19 mouse cellular contexts compared by ENCODE assay signal in genomic region chr13:114405100-114405715, GRCm38 (mm10). TPM values are rescaled to one million over a fixed set of nuclear protein-coding genes. Genes with fewer than 3 reads are reported as not detected.
DNase-seq lines count a peak whose midpoint lies in the region; ATAC-seq and TF ChIP-seq lines count a peak whose summit lies in the region.
"Had no signal": no experiment of that assay in that cellular context is flagged by ENCODE, and none has a peak within 500 bp of the region (broad histone marks: within the 10 kb centered on the region; RNA-seq: fewer than 3 reads in every experiment).

No protein-coding gene starts in this region.

- TF ChIP-seq CTCF in lung, postnatal 0 days (IDR thresholded peaks at IDR 0.05): no peak

- H3K27ac ChIP-seq in lung, postnatal 0 days (ENCODE audit: low read length): no peak overlapping the region
- H3K27ac ChIP-seq: limb, embryonic 10.5 days; liver, embryonic 14.5 days had no signal

- H3K9me3 ChIP-seq in lung, postnatal 0 days (ENCODE audit: low read length): no peaks in the 10 kb centered on the region
- H3K9me3 ChIP-seq: limb, embryonic 10.5 days had no signal

- no peak overlapping the region for H3K4me3 ChIP-seq in lung, postnatal 0 days (ENCODE audit: low read depth, low read length)
- H3K4me3 ChIP-seq: limb, embryonic 10.5 days had no signal

- H3K4me2 ChIP-seq in lung, postnatal 0 days (replicated peaks; ENCODE audit: low read depth, low read length): no peak overlapping the region

- H3K9ac ChIP-seq in lung, postnatal 0 days (replicated peaks; ENCODE audit: low read depth): no peak overlapping the region
- H3K9ac ChIP-seq: forebrain, postnatal 0 days; liver, embryonic 14.5 days had no signal

- peak; percentile 24 for DNase-seq in adrenal gland, postnatal 14 days
- no peak for DNase-seq in adrenal gland, postnatal 25 days
- peak; percentile 6 for DNase-seq in lung, postnatal 10 days
- no peak for DNase-seq in lung, postnatal 0 days (ENCODE audit: low spot score)
- peak; percentile 10 for DNase-seq in gastrocnemius, postnatal 14 days
- DNase-seq in skeletal muscle tissue, adult 2 months (ENCODE audit: low read depth, low spot score): peak; percentile 64
- no peak for DNase-seq in right cerebral cortex, postnatal 4 days
- DNase-seq in frontal cortex, postnatal 10 days (ENCODE audit: low spot score in 2 of 2): no peak
- DNase-seq: B cell, adult 2 months; cerebellum, postnatal 10 days; forebrain, postnatal 0 days; kidney, adult 9 months; layer of hippocampus, postnatal 36 days; right cerebral cortex, adult 18-20 months; thymus, postnatal 25 days had no signal

- no peak for ATAC-seq in lung, postnatal 0 days
- ATAC-seq: forebrain, postnatal 0 days; inflammation-experienced regulatory T-cells, adult 6 months had no signal

- TF ChIP-seq EP300 in lung, postnatal 0 days (IDR thresholded peaks at IDR 0.05): no peak

- H3K4me1 ChIP-seq in lung, postnatal 0 days (ENCODE audit: insufficient read depth, low read depth, low read length): no peaks in the 10 kb centered on the region
- H3K4me1 ChIP-seq: limb, embryonic 10.5 days had no signal

- no peaks in the 10 kb centered on the region for H3K27me3 ChIP-seq in lung, postnatal 0 days (replicated peaks; ENCODE audit: insufficient read depth, low read length)

- 81% methylated on average over 9 of the region's 9 CpGs for WGBS in lung, postnatal 0 days

- intact Hi-C loops in gastrocnemius, postnatal 14 days (cut with DNase I; ENCODE audit: low total_unique reads): no loop called here

- H3K36me3 ChIP-seq in lung, postnatal 0 days (ENCODE audit: insufficient read depth, low read length): no peaks in the 10 kb centered on the region
- H3K36me3 ChIP-seq: limb, embryonic 10.5 days had no signal

RNA-seq across cellular contexts. Expression of gene Ndufs4, which starts 17.1 kb away (rescaled TPM):
- 345 and 369 TPM in 2 replicates for total RNA-seq in adrenal gland, postnatal 14 days (2021)
- total RNA-seq in adrenal gland, postnatal 25 days (2021): 212 and 215 TPM in 2 replicates
- 190 and 198 TPM in 2 replicates for polyA plus RNA-seq in lung, postnatal 0 days (2015; fragmentation: Nextera tagmentation; extraction: Ambion mirVana)
- 100 to 1,000 TPM; 338 to 393 TPM for total RNA-seq in gastrocnemius, postnatal 14 days (2021)

RNA-seq across cellular contexts. Expression of gene Fst, which starts 53.5 kb away (rescaled TPM):
- total RNA-seq in adrenal gland, postnatal 14 days (2021): 26.1 and 33.7 TPM in 2 replicates
- 5.6 and 7.6 TPM in 2 replicates for total RNA-seq in adrenal gland, postnatal 25 days (2021)
- polyA plus RNA-seq in lung, postnatal 0 days (2015; fragmentation: Nextera tagmentation; extraction: Ambion mirVana): 3.3 and 4.5 TPM in 2 replicates
- 10 to 100 TPM; 11.7 to 15.2 TPM for total RNA-seq in gastrocnemius, postnatal 14 days (2021)
- total RNA-seq: megakaryocyte-erythroid progenitor cell, adult 5-6 weeks had no signal

Comparison
In these comparisons a context has a peak if more than half of its experiments do, and no peak if none do; other contexts are left out.
1. DNase-seq: peak in adrenal gland, postnatal 14 days (single experiment), lung, postnatal 10 days (single experiment), gastrocnemius, postnatal 14 days (single experiment) and skeletal muscle tissue, adult 2 months (single experiment); none in adrenal gland, postnatal 25 days (single experiment), lung, postnatal 0 days (single experiment), right cerebral cortex, postnatal 4 days (single experiment) and frontal cortex, postnatal 10 days (0 of 2).